Mouse (Mus musculus) MEL (cell line): ENCODE measurements at regions not wholly inside any gene's neighbourhood (a gene's known extent, or its start where the extent isn't known, plus 50 kb on each side); places are given as distances from the start of the nearest gene placed in this dataset.

Experiments
- DNase-seq: peaks from one replicate; pipeline ENCODE4 v3.0.0; 2011; ENCODE audit warnings: low read depth, low spot score
- H3K27ac ChIP-seq: 2 replicates; pipeline ENCODE4 v1.5.1; 2012; ENCODE audit warnings: low read depth, mild to moderate bottlenecking, control low read depth, low read length, moderate library complexity; ENCODE audit not compliant: control insufficient read depth
- H3K27me3 ChIP-seq, 2 experiments: fragments of 150-350 bp in 1 of 2; sonication (generic) in 1 of 2; 2 replicates each; pipeline ENCODE4 v1.6.1; 2012; ENCODE audit warnings: low read length in 2 of 2, mild to moderate bottlenecking in 2 of 2, improper control_type of control experiment in 1 of 2, moderate library complexity in 1 of 2; ENCODE audit not compliant: insufficient read depth in 2 of 2, control insufficient read depth in 1 of 2
- H3K36me3 ChIP-seq, 2 experiments: 2 replicates each; pipeline ENCODE4 v1.6.1; 2012 to 2014; ENCODE audit warnings: low read length in 2 of 2, improper control_type of control experiment in 1 of 2, inconsistent platforms in 1 of 2, mild to moderate bottlenecking in 1 of 2; ENCODE audit not compliant: insufficient read depth in 2 of 2, control insufficient read depth in 1 of 2
- H3K4me1 ChIP-seq, 2 experiments: fragments of 150-350 bp in 1 of 2; sonication (generic) in 1 of 2; 2 replicates each; pipeline ENCODE4 v1.6.1; 2012; ENCODE audit warnings: low read length in 2 of 2, improper control_type of control experiment in 1 of 2, mild to moderate bottlenecking in 1 of 2; ENCODE audit not compliant: insufficient read depth in 2 of 2, control insufficient read depth in 1 of 2
- H3K4me3 ChIP-seq, 2 experiments: fragments of 150-350 bp in 1 of 2; sonication (generic) in 1 of 2; 2 replicates each; pipeline ENCODE4 v1.5.1; 2012; ENCODE audit warnings: low read depth in 2 of 2, low read length in 2 of 2, mild to moderate bottlenecking in 2 of 2, moderate library complexity in 2 of 2, control low read depth in 1 of 2, improper control_type of control experiment in 1 of 2; ENCODE audit not compliant: control insufficient read depth in 1 of 2, insufficient read depth in 1 of 2
- H3K79me2 ChIP-seq: 2 replicates; pipeline ENCODE4 v1.6.1; 2012; ENCODE audit warnings: mild to moderate bottlenecking, low read length, moderate library complexity; ENCODE audit not compliant: control insufficient read depth, poor library complexity, insufficient read depth
- H3K9ac ChIP-seq: 2 replicates; pipeline ENCODE4 v1.6.1; 2012; ENCODE audit warnings: low read depth, mild to moderate bottlenecking, control low read depth, low read length, moderate library complexity; ENCODE audit not compliant: control insufficient read depth, poor library complexity, severe bottlenecking
- H3K9me3 ChIP-seq: fragments of 150-350 bp; sonication (generic); replicated peaks from 2 replicates; pipeline ENCODE4 v1.6.1; 2012; ENCODE audit warnings: mild to moderate bottlenecking, low read length, improper control_type of control experiment, moderate library complexity; ENCODE audit not compliant: insufficient read depth
- BHLHE40 ChIP-seq: IDR thresholded peaks from 2 replicates; pipeline ENCODE4 v1.6.1; 2012; ENCODE audit warnings: low read depth, mild to moderate bottlenecking, inconsistent platforms, low read length, improper control_type of control experiment, borderline replicate concordance
- CTCF ChIP-seq, 3 experiments: IDR thresholded peaks in 2 of 3; conservative IDR thresholded peaks in 1 of 3; 2 replicates each; pipeline ENCODE4 v1.5.1; 2011 to 2012; ENCODE audit warnings: low read length in 3 of 3, low read depth in 2 of 3, mild to moderate bottlenecking in 2 of 3, improper control_type of control experiment in 1 of 3, inconsistent platforms in 1 of 3, mixed read lengths in 1 of 3, moderate library complexity in 1 of 3; ENCODE audit not compliant: control insufficient read depth in 1 of 3, insufficient read depth in 1 of 3, poor library complexity in 1 of 3, severe bottlenecking in 1 of 3
- ETS1 ChIP-seq: IDR thresholded peaks from 2 replicates; pipeline ENCODE4 v1.6.1; 2012; ENCODE audit warnings: low read depth, mild to moderate bottlenecking, inconsistent platforms, low read length, improper control_type of control experiment, moderate library complexity
- GABPA ChIP-seq: IDR thresholded peaks from 2 replicates; pipeline ENCODE4 v1.6.1; 2012; ENCODE audit warnings: low read depth, mild to moderate bottlenecking, inconsistent platforms, low read length, improper control_type of control experiment, moderate library complexity
- GATA1 ChIP-seq: IDR thresholded peaks from 2 replicates; pipeline ENCODE4 v1.6.1; 2011; ENCODE audit warnings: low read depth, low read length, improper control_type of control experiment
- JUND ChIP-seq: IDR thresholded peaks from 2 replicates; pipeline ENCODE4 v1.6.1; 2011; ENCODE audit warnings: low read depth, mild to moderate bottlenecking, improper control_type of control experiment, low read length
- MAFK ChIP-seq: IDR thresholded peaks from 2 replicates; pipeline ENCODE4 v1.6.1; 2011; ENCODE audit warnings: low read depth, mild to moderate bottlenecking, low read length, improper control_type of control experiment, borderline replicate concordance
- MEF2A ChIP-seq: IDR thresholded peaks from 2 replicates; pipeline ENCODE4 v1.6.1; 2014; ENCODE audit warnings: low read depth, mild to moderate bottlenecking, inconsistent platforms, low read length, improper control_type of control experiment; ENCODE audit not compliant: poor library complexity, insufficient replicate concordance, severe bottlenecking; ENCODE audit errors: extremely low read depth
- MYC ChIP-seq: IDR thresholded peaks from 2 replicates; pipeline ENCODE4 v1.6.1; 2011; ENCODE audit warnings: low read depth, mild to moderate bottlenecking, low read length, improper control_type of control experiment, moderate library complexity
- POLR2AphosphoS2 ChIP-seq: IDR thresholded peaks from 2 replicates; pipeline ENCODE4 v1.6.1; 2011; ENCODE audit warnings: low read length, improper control_type of control experiment
- POLR2AphosphoS5 ChIP-seq: IDR thresholded peaks from 2 replicates; pipeline ENCODE4 v1.6.1; 2012; ENCODE audit warnings: low read depth, borderline replicate concordance, mild to moderate bottlenecking, inconsistent platforms, low read length, moderate library complexity, mixed read lengths
- USF2 ChIP-seq, 2 experiments: IDR thresholded peaks; 2 replicates each; pipeline ENCODE4 v1.6.1; 2011 to 2012; ENCODE audit warnings: improper control_type of control experiment in 2 of 2, low read length in 2 of 2, borderline replicate concordance in 1 of 2, inconsistent platforms in 1 of 2, low read depth in 1 of 2, mild to moderate bottlenecking in 1 of 2; ENCODE audit not compliant: insufficient read depth in 1 of 2

- no peak for TF ChIP-seq MEF2A
- no peak overlapping the region for H3K4me3 ChIP-seq
- H3K36me3 ChIP-seq, result peaks cover 0 to 11% of the 10 kb centered on the region in 2 experiments; a peak in 2 of 4 replicates
- DNase-seq, result no peak
- H3K79me2 ChIP-seq, result no peaks in the 10 kb centered on the region
- no peak overlapping the region for H3K27ac ChIP-seq
- H3K27me3 ChIP-seq, result no peaks in the 10 kb centered on the region
- H3K9ac ChIP-seq, result no peak overlapping the region
- H3K9me3 ChIP-seq, result no peaks in the 10 kb centered on the region
- peaks cover 0 to 17% of the 10 kb centered on the region in 2 experiments; a peak in 2 of 4 replicates for H3K4me1 ChIP-seq
Measured at GRCm38 (mm10) chr8:11080813-11081212, 72.6 kb upstream of the Irs2 start.

GRCm38 (mm10) chr8:11079805-11080204 lies 71.5 kb upstream of the Irs2 start:
- H3K79me2 ChIP-seq, result no peaks in the 10 kb centered on the region
- H3K27me3 ChIP-seq, result no peaks in the 10 kb centered on the region
- H3K9ac ChIP-seq, result no peak overlapping the region
- TF ChIP-seq MEF2A, result no peak
- H3K4me3 ChIP-seq, result no peak overlapping the region
- peaks cover 0 to 14% of the 10 kb centered on the region in 2 experiments; a peak in 2 of 4 replicates for H3K4me1 ChIP-seq
- no peak for DNase-seq
- H3K9me3 ChIP-seq, result no peaks in the 10 kb centered on the region
- peaks cover 0 to 10% of the 10 kb centered on the region in 2 experiments; a peak in 2 of 4 replicates for H3K36me3 ChIP-seq
- no peak overlapping the region for H3K27ac ChIP-seq

- Histone ChIP-seq H3K9me3 (no peaks in the 10 kb centered on the region), H3K4me3 (no peak overlapping the region), H3K79me2 (no peaks in the 10 kb centered on the region), H3K36me3 (no peaks in the 10 kb centered on the region), H3K9ac (no peak overlapping the region), H3K27ac (no peak overlapping the region), H3K27me3 (no peaks in the 10 kb centered on the region), H3K4me1 (no peaks in the 10 kb centered on the region)
- no peak for DNase-seq
- TF ChIP-seq MYC (no peak), BHLHE40 (no peak), MAFK (no peak), GABPA (no peak), POLR2AphosphoS2 (no peak), ETS1 (no peak), GATA1 (no peak), POLR2AphosphoS5 (no peak), USF2 (IDR thresholded peaks at IDR 0.05; ENCODE audit: borderline replicate concordance in 1 of 2, insufficient read depth in 1 of 2, low read depth in 1 of 2, low read length in 2 of 2) (no peak), JUND (no peak), CTCF (IDR thresholded peaks at IDR 0.05 in 2 of 3, conservative IDR thresholded peaks at IDR 0.05 in 1 of 3; ENCODE audit: control insufficient read depth in 1 of 3, insufficient read depth in 1 of 3, low read depth in 2 of 3, low read length in 3 of 3, poor library complexity in 1 of 3, severe bottlenecking in 1 of 3) (no peak)
Measured at GRCm38 (mm10) chr8:11077138-11077537, 68.9 kb upstream of the Irs2 start.
